ENCODE assay signal across 7 mouse cellular contexts in genomic region chr16:55550649-55551312, GRCm38 (mm10).
A peak's percentile ranks its signal among the peaks of the same experiment; 100 is the strongest.
DNase-seq lines count a peak whose midpoint lies in the region; ATAC-seq and TF ChIP-seq lines count a peak whose summit lies in the region.

No protein-coding gene starts in this region.

- whole genome bisulfite sequencing in liver, adult 2 months = 77% methylated on average over 4 of the region's 4 CpGs
- WGBS in midbrain, embryonic 15.5 days = 35% methylated on average over 4 of the region's 4 CpGs

- H3K27ac ChIP-seq in liver, adult 2 months (replicated peaks; ENCODE audit: insufficient read depth, low read depth, low read length) = no peak overlapping the region
- peak overlapping the region; percentile 36 for H3K27ac ChIP-seq in bone marrow macrophage, adult 2 months (ENCODE audit: insufficient read depth, low read depth, low read length)
- 0 out of 2 replicates have a peak overlapping the region, but pooled peaks have one; percentile 11 for H3K27ac ChIP-seq in midbrain, embryonic 15.5 days

- peak; percentile 34 for DNase-seq in liver, adult 2 months (ENCODE audit: extremely low read depth, low read depth, low spot score)
- no peak for DNase-seq in liver
- DNase-seq in heart, postnatal 10 days = peak; percentile 13 to 20
- DNase-seq in B cell, adult 2 months = no peak

- H3K9me3 ChIP-seq in midbrain, embryonic 15.5 days = no peaks in the 10 kb centered on the region

- ATAC-seq in midbrain, embryonic 15.5 days (replicated peaks) = peak; percentile 86
- ATAC-seq in cerebellum, adult (ENCODE audit: insufficient number of reproducible peaks, low FRiP score, low TSS enrichment) = no peak

- H3K4me3 ChIP-seq in liver, adult 2 months (ENCODE audit: insufficient read depth, low read depth, low read length) = no peak overlapping the region
- H3K4me3 ChIP-seq in bone marrow macrophage, adult 2 months (ENCODE audit: insufficient read depth, low read length) = peak overlapping the region; percentile 8; the same call in 1 of the 2 replicates
- H3K4me3 ChIP-seq in midbrain, embryonic 15.5 days = no peak overlapping the region

- no peak overlapping the region for H3K9ac ChIP-seq in liver, adult 2 months (ENCODE audit: low read depth, low read length)
- no peak overlapping the region for H3K9ac ChIP-seq in midbrain, embryonic 15.5 days

- no peaks in the 10 kb centered on the region for H3K4me1 ChIP-seq in liver, adult 2 months (ENCODE audit: control insufficient read depth, insufficient read depth, low read length)
- H3K4me1 ChIP-seq in bone marrow macrophage, adult 2 months (ENCODE audit: control insufficient read depth, insufficient read depth, low read length) = peaks cover 23% of the 10 kb centered on the region
- H3K4me1 ChIP-seq in midbrain, embryonic 15.5 days = peaks cover 7% of the 10 kb centered on the region; the same call in 1 of the 2 replicates

- H3K79me2 ChIP-seq in liver, adult 2 months (ENCODE audit: control insufficient read depth, insufficient read depth, low read length) = no peaks in the 10 kb centered on the region

- no peak for TF ChIP-seq POLR2A in liver, adult 2 months (IDR thresholded peaks at IDR 0.05; ENCODE audit: extremely low read depth, insufficient read depth, low read length)
- no peak for TF ChIP-seq POLR2A in bone marrow macrophage, adult 2 months (IDR thresholded peaks at IDR 0.05; ENCODE audit: borderline replicate concordance, low read depth, low read length)

- H3K4me2 ChIP-seq in midbrain, embryonic 15.5 days = no peak overlapping the region

- no peak for TF ChIP-seq CTCF in liver, adult 2 months (IDR thresholded peaks at IDR 0.05; ENCODE audit: low read depth, low read length)
- TF ChIP-seq CTCF in bone marrow macrophage, adult 2 months (IDR thresholded peaks at IDR 0.05; ENCODE audit: low read depth, low read length) = no peak

- no peaks in the 10 kb centered on the region for H3K36me3 ChIP-seq in liver, adult 2 months (ENCODE audit: control insufficient read depth, insufficient read depth, low read length)
- H3K36me3 ChIP-seq in midbrain, embryonic 15.5 days (replicated peaks) = no peaks in the 10 kb centered on the region

- intact Hi-C loops in heart, postnatal 10 days (cut with DNase I) = no loop called here

- no peaks in the 10 kb centered on the region for H3K27me3 ChIP-seq in liver, adult 2 months (ENCODE audit: control insufficient read depth, insufficient read depth, low read length)
- no peaks in the 10 kb centered on the region for H3K27me3 ChIP-seq in midbrain, embryonic 15.5 days (replicated peaks)

Comparison
In these comparisons a context has a peak if more than half of its experiments do, and no peak if none do; other contexts are left out.
1. DNase-seq: peak in liver, adult 2 months (single experiment) and heart, postnatal 10 days (2 of 2); none in liver (single experiment) and B cell, adult 2 months (0 of 2).